Mouse (Mus musculus) intestine, embryonic 15.5 days (tissue): ENCODE data around the gene Sectm1b. TPM values are rescaled to one million over a fixed set of nuclear protein-coding genes. Genes with fewer than 3 reads are reported as not detected.

ENCODE experiments used
- ATAC-seq: fragments of 200-750 bp; cut with Nextera tagmentation; 2 replicates; pipeline ENCODE4 v1.8.0; 2017; ENCODE audit warnings: moderate TSS enrichment, moderate library complexity
- H3K27ac ChIP-seq: fragments of 300-500 bp; sonication (generic); 2 replicates; pipeline ENCODE4 v1.5.1; 2015; ENCODE audit warnings: mild to moderate bottlenecking, inconsistent platforms
- H3K27me3 ChIP-seq: fragments of 300-500 bp; sonication (generic); replicated peaks from 2 replicates; pipeline ENCODE4 v1.6.1; 2015; ENCODE audit warnings: inconsistent platforms
- H3K36me3 ChIP-seq: fragments of 300-500 bp; sonication (generic); 2 replicates; pipeline ENCODE4 v1.6.1; 2015; ENCODE audit warnings: inconsistent platforms
- H3K4me1 ChIP-seq: fragments of 300-500 bp; sonication (generic); replicated peaks from 2 replicates; pipeline ENCODE4 v1.6.1; 2015; ENCODE audit warnings: inconsistent platforms
- H3K4me2 ChIP-seq: fragments of 300-500 bp; sonication (generic); replicated peaks from 2 replicates; pipeline ENCODE4 v1.6.1; 2015; ENCODE audit warnings: mild to moderate bottlenecking, inconsistent platforms
- H3K4me3 ChIP-seq: fragments of 300-500 bp; sonication (generic); replicated peaks from 2 replicates; pipeline ENCODE4 v1.5.1; 2015; ENCODE audit warnings: inconsistent platforms
- H3K9ac ChIP-seq: fragments of 300-500 bp; sonication (generic); 2 replicates; pipeline ENCODE4 v1.6.1; 2015; ENCODE audit warnings: inconsistent platforms
- H3K9me3 ChIP-seq: fragments of 300-500 bp; sonication (generic); 2 replicates; pipeline ENCODE4 v1.6.1; 2016; ENCODE audit warnings: inconsistent platforms
- WGBS: fragments of 180-500 bp; shearing (Covaris S2); methylation state at CpG from one replicate; pipeline ENCODE4 v1.1.7; 2015; 5-methylcytosine and 5-hydroxymethylcytosine counted together
- polyA plus RNA-seq: library from polyadenylated mRNA; unstranded; fragments of >200 nt; fragmentation: Nextera tagmentation; extraction: Ambion mirVana; gene quantifications from 2 replicates; pipeline ENCODE4 v1.2.1, GENCODE M21; 2015

Sectm1b gene
- polyA plus RNA-seq, 1 experiment from 2014 or later = 0.73 TPM

DNA sequence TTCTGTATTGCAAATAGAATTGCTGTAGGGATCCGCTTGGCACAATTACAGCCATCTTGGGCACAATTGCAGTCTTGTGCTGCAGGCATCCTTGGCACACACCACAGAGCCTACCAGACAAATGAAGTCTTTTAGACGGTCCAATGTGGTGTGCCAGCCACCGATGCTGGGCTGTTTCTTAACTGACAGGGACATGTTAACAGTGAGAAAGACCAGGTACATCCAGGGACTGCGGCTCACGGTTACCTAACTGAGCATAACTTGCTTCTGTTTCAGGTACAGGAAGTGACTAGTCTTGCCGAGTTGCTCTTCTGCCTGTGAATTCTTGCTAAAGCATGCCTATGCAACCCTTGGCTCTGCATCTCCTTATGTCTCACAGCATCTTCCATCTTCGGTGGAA lies 49.7 kb downstream of the Sectm1b start:
- Histone ChIP-seq H3K27ac (no peak overlapping the region), H3K4me1 (0 out of 2 replicates have a peak, but pooled peaks cover 9% of the 10 kb centered on the region), H3K4me2 (no peak overlapping the region), H3K27me3 (no peaks in the 10 kb centered on the region), H3K36me3 (no peaks in the 10 kb centered on the region), H3K4me3 (no peak overlapping the region), H3K9ac (no peak overlapping the region), H3K9me3 (no peaks in the 10 kb centered on the region)
- 75% methylated on average over 7 of the region's 7 CpGs for WGBS
- no peak for ATAC-seq

DNA sequence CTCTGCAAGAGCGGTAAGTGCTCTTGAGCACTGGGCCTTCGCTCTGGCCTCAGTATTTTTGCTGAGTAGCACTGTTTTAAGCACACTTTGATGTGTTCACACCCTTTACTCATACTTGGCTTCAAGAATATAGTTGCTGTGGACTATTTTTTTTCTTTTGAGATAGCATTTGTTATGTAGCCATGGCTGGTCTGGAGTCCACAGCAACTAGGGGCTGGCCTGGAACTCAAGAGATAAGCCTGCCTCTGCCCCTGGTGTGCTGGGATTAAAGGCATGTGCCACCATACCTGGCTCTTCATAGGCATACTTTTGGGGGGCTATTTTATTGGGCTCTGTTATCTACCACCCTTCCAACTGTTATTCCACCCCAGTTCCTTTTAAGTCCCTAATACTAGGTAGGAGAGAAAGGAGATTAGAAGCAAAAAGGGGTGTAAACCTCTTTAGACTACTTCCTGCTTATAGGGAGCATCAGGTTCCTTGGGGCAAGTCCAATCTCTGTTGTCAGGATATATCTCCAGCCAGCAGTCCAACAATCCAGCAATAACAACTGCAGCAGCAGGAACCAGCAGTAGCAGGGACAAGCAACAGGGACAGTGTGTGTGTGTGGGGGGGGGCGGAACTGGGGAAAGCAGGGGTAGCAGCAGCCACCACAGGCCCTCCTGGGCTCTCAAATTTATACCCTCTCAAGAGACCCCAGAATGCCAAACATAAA lies 53.2 kb downstream of the Sectm1b start:
- Histone ChIP-seq H3K9ac (no peak overlapping the region), H3K27ac (no peak overlapping the region), H3K4me1 (0 out of 2 replicates have a peak, but pooled peaks cover 4% of the 10 kb centered on the region), H3K9me3 (no peaks in the 10 kb centered on the region), H3K27me3 (no peaks in the 10 kb centered on the region), H3K36me3 (no peaks in the 10 kb centered on the region), H3K4me3 (no peak overlapping the region), H3K4me2 (no peak overlapping the region)
- 96% methylated on average over 3 of the region's 3 CpGs for WGBS
- ATAC-seq = no peak

DNA sequence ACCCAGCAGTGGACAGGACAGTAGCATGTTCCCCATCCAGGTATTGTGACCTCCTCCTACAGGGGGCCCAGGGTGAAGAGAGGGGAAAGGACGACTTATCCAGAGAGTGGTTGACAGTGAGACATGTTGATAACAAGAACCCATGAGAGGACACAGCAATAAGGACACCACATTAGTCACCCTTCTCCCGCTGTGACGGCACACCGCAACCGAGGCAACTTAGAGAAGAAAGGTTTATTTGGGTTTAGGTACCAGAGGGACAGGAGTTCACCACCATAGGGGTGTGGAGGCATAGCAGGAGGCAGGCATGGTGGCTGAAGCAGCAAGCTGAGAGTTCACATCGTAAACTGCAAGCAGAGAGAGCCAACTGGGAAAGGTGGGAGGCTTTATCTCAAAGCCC lies 57.2 kb downstream of the Sectm1b start:
- Histone ChIP-seq H3K9ac (no peak overlapping the region), H3K4me3 (no peak overlapping the region), H3K27me3 (no peaks in the 10 kb centered on the region), H3K36me3 (no peaks in the 10 kb centered on the region), H3K9me3 (no peaks in the 10 kb centered on the region), H3K4me2 (no peak overlapping the region), H3K27ac (no peak overlapping the region), H3K4me1 (no peaks in the 10 kb centered on the region)
- 70% methylated on average over 6 of the region's 6 CpGs for WGBS
- ATAC-seq = no peak

DNA sequence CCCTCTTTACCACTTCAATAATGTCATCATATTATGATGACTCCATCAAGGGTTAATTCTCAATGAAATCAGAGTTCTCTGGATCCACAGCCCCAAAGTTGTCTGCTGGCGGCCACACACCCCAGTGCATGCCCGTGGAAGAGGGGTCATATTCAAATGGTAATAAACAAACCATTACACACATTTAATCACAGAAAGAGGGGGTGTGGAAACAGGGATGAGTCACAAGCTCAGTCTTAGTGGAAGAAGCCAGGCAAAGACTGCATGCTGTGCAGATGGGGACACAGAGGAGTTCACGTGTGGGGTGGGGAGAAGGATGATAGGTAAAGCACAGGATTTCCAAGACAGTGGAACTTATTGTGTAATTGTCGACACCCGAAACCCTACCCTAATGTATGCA lies 59.1 kb downstream of the Sectm1b start:
- Histone ChIP-seq H3K4me2 (no peak overlapping the region), H3K9me3 (no peaks in the 10 kb centered on the region), H3K4me1 (no peaks in the 10 kb centered on the region), H3K36me3 (no peaks in the 10 kb centered on the region), H3K27ac (no peak overlapping the region), H3K4me3 (no peak overlapping the region), H3K9ac (no peak overlapping the region), H3K27me3 (no peaks in the 10 kb centered on the region)
- no peak for ATAC-seq
- 56% methylated on average over 5 of the region's 5 CpGs for WGBS

Other genes starting within 250 kb of the Sectm1b start
- gene Fasn, start 239.0 kb downstream of the Sectm1b start, polyA plus RNA-seq = 48.8 and 54.3 TPM in 2 replicates
- gene Ccdc57, start 130.7 kb downstream of the Sectm1b start, polyA plus RNA-seq = 4.2 and 5.1 TPM in 2 replicates
- 84.8 and 96.2 TPM in 2 replicates for gene Slc16a3, start 115.1 kb downstream of the Sectm1b start, polyA plus RNA-seq
- 106 TPM in 2 replicates for gene Csnk1d, start 72.2 kb downstream of the Sectm1b start, polyA plus RNA-seq
- gene Cd7, start 24.2 kb downstream of the Sectm1b start, polyA plus RNA-seq = 5.6 and 6.1 TPM in 2 replicates
- 3.0 and 5.1 TPM in 2 replicates for gene Sectm1a, start 17.7 kb upstream of the Sectm1b start, polyA plus RNA-seq
- gene Tex19.2, start 55.1 kb upstream of the Sectm1b start, polyA plus RNA-seq = not detected in 2 replicates
- not detected in 2 replicates for gene Tex19.1, start 82.6 kb upstream of the Sectm1b start, polyA plus RNA-seq
- gene Uts2r, start 96.7 kb upstream of the Sectm1b start, polyA plus RNA-seq = not detected in 2 replicates
- 9.0 and 9.3 TPM in 2 replicates for gene Hexdc, start 140.9 kb upstream of the Sectm1b start, polyA plus RNA-seq
- 29.5 and 32.0 TPM in 2 replicates for gene Ogfod3, start 141.1 kb upstream of the Sectm1b start, polyA plus RNA-seq
- 31.2 and 33.2 TPM in 2 replicates for gene Cybc1, start 165.8 kb upstream of the Sectm1b start, polyA plus RNA-seq
- 42.2 TPM in 2 replicates for gene Narf, start 173.7 kb upstream of the Sectm1b start, polyA plus RNA-seq
- gene Foxk2, start 196.4 kb upstream of the Sectm1b start, polyA plus RNA-seq = 6.3 and 6.6 TPM in 2 replicates